Mouse (Mus musculus): ENCODE data around the gene Ptprcap. TPM values are rescaled to one million over a fixed set of nuclear protein-coding genes. Genes with fewer than 3 reads are reported as not detected.
A peak's percentile ranks its signal among the peaks of the same experiment; 100 is the strongest.

Ptprcap gene
- total RNA-seq, 2 experiments from 2014 or later = 1.3 to 1.8 TPM

DNA sequence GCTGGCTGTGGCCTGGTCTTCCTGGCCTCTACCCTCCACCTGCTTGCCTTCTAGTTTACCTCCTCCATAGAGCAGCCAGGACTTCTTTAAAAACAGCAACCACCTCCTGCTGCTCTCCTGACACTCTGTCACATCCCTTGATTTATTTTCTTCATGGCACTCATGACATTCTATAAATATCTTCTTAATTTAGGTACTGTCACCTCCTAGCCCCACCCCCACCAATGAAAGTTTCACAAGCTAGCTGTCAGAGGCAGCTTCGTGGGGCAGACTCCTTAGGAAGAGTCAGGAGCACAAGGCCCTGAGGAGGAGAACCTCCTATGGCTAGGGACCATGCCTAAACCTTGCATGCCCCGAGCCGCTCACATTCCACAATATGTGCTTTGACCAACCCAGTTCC lies 33.9 kb downstream of the Ptprcap start:
- intact Hi-C loops (cut with DNase I) = loop anchor here (2.0 kb wide), 1 partner anchor 17 kb away; no protein-coding TSS in a partner anchor
- DNase-seq (ENCODE audit: low spot score in 2 of 2) = no peak

DNA sequence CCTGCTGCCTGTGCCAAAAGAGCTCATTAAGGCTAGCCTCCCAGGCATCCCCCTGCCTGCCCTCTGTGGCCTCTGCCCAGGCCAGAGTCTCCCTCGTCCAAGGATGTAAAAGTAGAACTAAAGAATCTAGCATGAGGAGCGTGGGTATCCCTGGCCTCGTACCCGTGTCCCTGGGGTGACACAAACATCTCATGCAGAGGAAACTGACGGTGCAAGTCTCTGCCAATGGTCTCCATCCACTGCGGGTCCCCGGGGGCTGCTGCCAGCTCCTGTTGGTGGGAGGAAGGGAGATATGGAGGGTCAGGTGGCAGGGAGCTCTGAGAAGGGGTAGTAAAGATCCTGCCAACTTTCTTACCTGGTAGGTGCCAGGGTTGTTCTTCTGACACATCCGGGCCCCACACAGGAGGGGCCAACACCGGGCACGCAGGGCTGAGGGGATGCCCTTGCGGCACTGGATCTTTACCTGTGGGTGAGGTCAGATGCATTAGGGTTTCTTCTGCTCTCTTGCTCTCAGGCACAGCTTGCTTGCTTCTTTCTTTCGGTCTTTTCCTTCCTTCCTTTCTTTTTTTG lies 35.7 kb downstream of the Ptprcap start:
- DNase-seq (ENCODE audit: low spot score in 2 of 2) = no peak
- intact Hi-C loops (cut with DNase I) = no loop called here

- intact Hi-C loops (cut with DNase I) = loop anchor here (5.0 kb wide), 1 partner anchor 64 kb away; the partner anchor contains the start of gene Aip
- DNase-seq (ENCODE audit: low spot score in 2 of 2) = no peak
These were observed 37.5 kb downstream of the Ptprcap start, which contains the start of gene Tbc1d10c for GRCm38 (mm10) chr19:4190831-4191334. Tbc1d10c (minus strand) TSS chr19:4191284.

GRCm38 (mm10) chr19:4191528-4192250 lies 38.3 kb downstream of the Ptprcap start, which contains the start of gene Ppp1ca:
Ppp1ca (plus strand) TSS chr19:4192065.
- intact Hi-C loops (cut with DNase I) = loop anchor here (5.0 kb wide), 1 partner anchor 64 kb away; the partner anchor contains the start of gene Aip

GRCm38 (mm10) chr19:4192251-4192985 lies 39.0 kb downstream of the Ptprcap start:
- intact Hi-C loops (cut with DNase I) = loop anchor here (5.0 kb wide), 1 partner anchor 65 kb away; the partner anchor contains the start of gene Aip

More at GRCm38 (mm10) chr19:4191528-4192250, 38.3 kb downstream of the Ptprcap start, which contains the start of gene Ppp1ca:
- DNase-seq (ENCODE audit: low spot score in 2 of 2) = peak; percentile 90 to 91

DNA sequence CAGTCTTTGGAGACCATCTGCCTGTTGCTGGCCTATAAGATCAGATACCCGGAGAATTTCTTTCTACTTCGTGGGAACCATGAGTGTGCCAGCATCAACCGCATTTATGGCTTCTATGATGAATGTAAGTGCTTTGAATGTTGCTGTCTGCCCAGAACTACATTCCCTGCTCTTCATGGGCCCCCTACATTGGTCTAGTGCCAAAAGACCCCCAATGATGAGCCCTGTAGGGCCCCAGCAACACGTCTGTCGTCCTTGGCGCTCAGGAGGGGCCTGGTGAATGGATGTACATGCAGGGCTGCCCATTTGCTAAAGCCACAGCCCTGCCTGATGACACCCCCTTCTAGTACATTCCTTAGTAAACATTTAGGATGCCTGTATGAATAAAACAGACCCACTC lies 39.7 kb downstream of the Ptprcap start:
- DNase-seq (ENCODE audit: low spot score in 2 of 2) = no peak
- intact Hi-C loops (cut with DNase I) = loop anchor here (5.0 kb wide), 1 partner anchor 66 kb away; the partner anchor contains the start of gene Aip

More at GRCm38 (mm10) chr19:4192251-4192985, 39.0 kb downstream of the Ptprcap start:
- no peak for DNase-seq (ENCODE audit: low spot score in 2 of 2)

DNA sequence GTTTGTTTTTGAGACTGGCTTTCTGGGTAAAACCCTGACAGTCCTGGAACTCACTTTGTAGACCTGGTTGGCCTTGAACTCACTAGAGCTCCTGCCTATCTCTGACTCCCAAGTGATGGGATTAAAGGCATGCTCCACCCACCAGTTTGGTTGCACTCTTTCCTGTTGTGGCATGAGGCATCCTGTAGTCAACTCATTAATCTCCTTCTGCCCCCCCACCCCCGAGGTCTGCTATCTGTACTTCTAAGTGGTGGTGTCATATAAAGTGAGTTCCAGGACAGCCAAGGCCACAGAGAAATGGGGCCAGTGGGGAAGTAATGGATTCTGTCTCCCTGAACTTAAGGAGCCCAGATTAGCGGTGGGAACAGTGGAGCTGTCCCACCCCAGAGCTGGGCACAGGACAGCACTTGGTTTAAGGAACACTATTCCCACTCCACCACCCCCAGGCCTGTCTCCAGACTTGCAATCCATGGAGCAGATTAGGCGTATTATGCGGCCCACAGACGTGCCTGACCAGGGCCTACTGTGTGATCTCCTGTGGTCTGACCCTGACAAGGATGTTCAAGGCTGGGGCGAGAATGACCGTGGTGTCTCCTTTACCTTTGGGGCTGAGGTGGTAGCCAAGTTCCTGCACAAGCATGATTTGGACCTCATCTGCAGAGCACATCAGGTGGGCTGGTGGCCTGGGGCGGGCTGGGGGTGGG lies 40.8 kb downstream of the Ptprcap start:
- intact Hi-C loops (cut with DNase I) = loop anchor here (5.0 kb wide), 1 partner anchor 67 kb away; the partner anchor contains the start of gene Aip

GRCm38 (mm10) chr19:4194776-4195650 lies 41.6 kb downstream of the Ptprcap start:
- intact Hi-C loops (cut with DNase I) = loop anchor here (5.0 kb wide), 1 partner anchor 68 kb away; the partner anchor contains the start of gene Aip

More for the DNA sequence above, 40.8 kb downstream of the Ptprcap start:
- no peak for DNase-seq (ENCODE audit: low spot score in 2 of 2)

GRCm38 (mm10) chr19:4196048-4196447 lies 42.6 kb downstream of the Ptprcap start:
- intact Hi-C loops (cut with DNase I) = no loop called here
- no peak for DNase-seq (ENCODE audit: low spot score in 2 of 2)

More at GRCm38 (mm10) chr19:4194776-4195650, 41.6 kb downstream of the Ptprcap start:
- no peak for DNase-seq (ENCODE audit: low spot score in 2 of 2)

- DNase-seq (ENCODE audit: low spot score in 2 of 2) = no peak
- intact Hi-C loops (cut with DNase I) = no loop called here
These were observed 43.1 kb downstream of the Ptprcap start for GRCm38 (mm10) chr19:4196548-4196947.

- no peak for DNase-seq (ENCODE audit: low spot score in 2 of 2)
- intact Hi-C loops (cut with DNase I) = no loop called here
These were observed 43.8 kb downstream of the Ptprcap start for GRCm38 (mm10) chr19:4197180-4197579.

DNA sequence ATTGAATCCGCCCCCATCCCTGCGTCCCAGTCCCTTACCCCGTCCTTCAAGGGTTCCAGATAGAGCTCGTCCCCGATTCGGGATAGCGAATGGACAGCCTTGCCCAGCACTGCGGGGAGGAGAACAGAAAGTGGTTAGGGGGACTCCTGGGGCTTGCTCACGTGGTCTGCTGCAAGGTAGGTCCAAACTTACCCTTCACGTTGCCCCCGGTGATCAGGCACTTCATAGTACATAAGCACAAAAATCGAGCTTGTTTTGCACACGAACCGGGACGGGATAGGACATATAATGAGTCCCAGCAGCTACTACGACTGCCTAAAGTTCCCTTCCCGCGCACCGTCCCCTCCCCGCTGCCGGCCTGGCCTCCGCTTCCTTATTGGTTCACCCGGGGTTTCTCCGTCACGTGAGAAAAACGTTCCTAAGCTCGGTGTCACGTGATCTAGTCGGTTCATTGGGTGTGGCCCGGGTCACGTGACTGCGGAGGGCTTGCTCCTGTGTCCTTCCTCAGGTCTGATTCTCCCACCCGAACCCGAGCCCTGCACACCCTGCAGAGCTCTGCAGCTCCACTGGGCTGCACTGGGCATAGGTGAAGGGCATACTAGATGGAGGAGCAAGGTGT lies 48.0 kb downstream of the Ptprcap start, which contains the start of gene Rad9a:
TSS of gene Rad9a (minus strand) at position 372 of the 619 bp plus-strand sequence.
- intact Hi-C loops (cut with DNase I) = loop anchor here (5.0 kb wide), 1 partner anchor 34 kb away; no protein-coding TSS in a partner anchor

DNA sequence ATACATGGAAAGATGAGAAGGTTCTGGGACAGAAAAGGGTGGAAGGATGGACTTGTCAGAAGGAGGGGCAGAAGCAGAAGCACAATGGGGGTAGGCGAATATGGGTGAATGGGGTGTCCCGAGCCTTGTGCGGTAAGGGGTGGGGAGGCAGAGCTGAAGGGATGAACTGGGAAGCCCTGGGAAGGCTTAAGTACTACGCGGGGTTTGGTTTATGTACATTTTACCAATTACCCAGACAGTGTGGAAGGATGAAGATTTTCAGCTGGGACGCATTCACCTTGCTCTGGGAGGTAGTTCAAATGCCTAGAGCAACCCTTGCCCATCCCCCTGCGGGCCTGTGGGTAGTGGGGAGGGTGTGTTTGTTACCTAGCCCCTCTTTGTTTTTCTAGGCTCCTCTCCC lies 48.7 kb downstream of the Ptprcap start:
- intact Hi-C loops (cut with DNase I) = loop anchor here (5.0 kb wide), 1 partner anchor 35 kb away; no protein-coding TSS in a partner anchor
- no peak for DNase-seq (ENCODE audit: low spot score in 2 of 2)

More for the DNA sequence above, 48.0 kb downstream of the Ptprcap start, which contains the start of gene Rad9a:
- peak; percentile 92 to 94 for DNase-seq (ENCODE audit: low spot score in 2 of 2)

GRCm38 (mm10) chr19:4203148-4203547 lies 49.7 kb downstream of the Ptprcap start:
- DNase-seq (ENCODE audit: low spot score in 2 of 2) = no peak
- intact Hi-C loops (cut with DNase I) = loop anchor here (5.0 kb wide), 1 partner anchor 36 kb away; no protein-coding TSS in a partner anchor

DNA sequence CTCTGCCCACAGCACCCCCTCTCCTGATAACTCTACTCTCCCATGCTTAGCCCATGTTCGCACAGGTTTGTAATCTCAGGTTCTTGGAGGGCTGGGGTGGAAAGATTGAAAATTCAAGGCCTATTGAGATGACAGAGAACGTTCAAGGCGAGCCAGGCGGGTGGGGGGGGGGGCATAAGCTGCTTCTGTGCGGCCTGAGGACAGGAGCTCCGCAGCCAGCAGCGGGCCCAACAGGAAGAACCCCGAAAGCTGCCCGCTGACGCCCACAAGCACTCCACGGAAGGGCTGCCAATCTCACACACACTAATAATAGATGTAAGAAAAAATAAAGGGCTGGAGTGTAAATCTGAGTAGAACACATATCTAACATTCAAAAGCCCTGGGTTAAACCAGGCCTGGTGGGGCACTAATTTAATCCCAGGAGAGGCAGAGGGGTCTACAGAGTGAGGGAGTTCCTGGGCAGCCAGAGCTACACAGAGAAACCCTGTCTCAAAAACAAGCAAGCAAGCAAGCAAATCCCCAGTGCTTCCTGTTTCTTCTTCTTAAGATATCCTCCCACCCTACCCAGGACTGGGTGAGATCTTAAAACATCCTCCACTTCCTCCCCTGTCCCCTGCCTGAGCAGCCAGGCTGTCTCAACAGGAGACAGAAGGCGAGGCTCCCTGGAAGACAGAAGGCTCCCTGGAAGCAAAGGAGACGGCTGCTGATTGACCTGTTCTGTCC lies 50.4 kb downstream of the Ptprcap start:
- no peak for DNase-seq (ENCODE audit: low spot score in 2 of 2)
- intact Hi-C loops (cut with DNase I) = loop anchor here (5.0 kb wide), 1 partner anchor 36 kb away; no protein-coding TSS in a partner anchor

GRCm38 (mm10) chr19:4204889-4205288 lies 51.5 kb downstream of the Ptprcap start:
- no peak for DNase-seq (ENCODE audit: low spot score in 2 of 2)

More at GRCm38 (mm10) chr19:4204889-4205288, 51.5 kb downstream of the Ptprcap start:
- intact Hi-C loops (cut with DNase I) = loop anchor here (5.0 kb wide), 1 partner anchor 38 kb away; no protein-coding TSS in a partner anchor
